Mouse (Mus musculus) heart, embryonic 15.5 days (tissue): Measurements from ENCODE around the gene Ccser1. TPM values are rescaled to one million over a fixed set of nuclear protein-coding genes. Genes with fewer than 3 reads are reported as not detected.

Experiments used
- ATAC-seq: fragments of 200-750 bp; cut with Nextera tagmentation; replicated peaks from 2 replicates; pipeline ENCODE4 v1.8.0; 2017; ENCODE audit warnings: low read depth, moderate TSS enrichment; ENCODE audit not compliant: insufficient number of reproducible peaks, insufficient read depth, low FRiP score
- H3K27ac ChIP-seq: fragments of 300-500 bp; sonication (generic); 2 replicates; pipeline ENCODE4 v1.5.1; 2015; ENCODE audit warnings: mild to moderate bottlenecking, inconsistent platforms
- H3K27me3 ChIP-seq: fragments of 300-500 bp; sonication (generic); 2 replicates; pipeline ENCODE4 v1.6.1; 2015; ENCODE audit warnings: inconsistent platforms
- H3K36me3 ChIP-seq: fragments of 300-500 bp; sonication (generic); 2 replicates; pipeline ENCODE4 v1.6.1; 2015; ENCODE audit warnings: mild to moderate bottlenecking, inconsistent platforms
- H3K4me1 ChIP-seq: fragments of 300-500 bp; sonication (generic); replicated peaks from 2 replicates; pipeline ENCODE4 v1.6.1; 2015; ENCODE audit warnings: inconsistent platforms
- H3K4me2 ChIP-seq: fragments of 300-500 bp; sonication (generic); 2 replicates; pipeline ENCODE4 v1.6.1; 2015; ENCODE audit warnings: inconsistent platforms, mild to moderate bottlenecking, moderate library complexity
- H3K4me3 ChIP-seq: fragments of 300-500 bp; sonication (generic); 2 replicates; pipeline ENCODE4 v1.5.1; 2015; ENCODE audit warnings: mild to moderate bottlenecking, inconsistent platforms
- H3K9ac ChIP-seq: fragments of 300-500 bp; sonication (generic); 2 replicates; pipeline ENCODE4 v1.6.1; 2015; ENCODE audit warnings: mild to moderate bottlenecking, inconsistent platforms
- H3K9me3 ChIP-seq: fragments of 300-500 bp; sonication (generic); replicated peaks from 2 replicates; pipeline ENCODE4 v1.6.1; 2016; ENCODE audit warnings: inconsistent platforms
- WGBS: fragments of 180-500 bp; shearing (Covaris S2); methylation state at CpG from one replicate; pipeline ENCODE4 v1.1.7; 2015; ENCODE audit warnings: mixed read lengths; 5-methylcytosine and 5-hydroxymethylcytosine counted together
- polyA plus RNA-seq: library from polyadenylated mRNA; unstranded; fragments of >200 nt; fragmentation: Nextera tagmentation; extraction: Ambion mirVana; gene quantifications from 2 replicates; pipeline ENCODE4 v1.2.1, GENCODE M21; 2015

Gene Ccser1
- polyA plus RNA-seq, 1 experiment from 2014 or later = 2.2 TPM

DNA sequence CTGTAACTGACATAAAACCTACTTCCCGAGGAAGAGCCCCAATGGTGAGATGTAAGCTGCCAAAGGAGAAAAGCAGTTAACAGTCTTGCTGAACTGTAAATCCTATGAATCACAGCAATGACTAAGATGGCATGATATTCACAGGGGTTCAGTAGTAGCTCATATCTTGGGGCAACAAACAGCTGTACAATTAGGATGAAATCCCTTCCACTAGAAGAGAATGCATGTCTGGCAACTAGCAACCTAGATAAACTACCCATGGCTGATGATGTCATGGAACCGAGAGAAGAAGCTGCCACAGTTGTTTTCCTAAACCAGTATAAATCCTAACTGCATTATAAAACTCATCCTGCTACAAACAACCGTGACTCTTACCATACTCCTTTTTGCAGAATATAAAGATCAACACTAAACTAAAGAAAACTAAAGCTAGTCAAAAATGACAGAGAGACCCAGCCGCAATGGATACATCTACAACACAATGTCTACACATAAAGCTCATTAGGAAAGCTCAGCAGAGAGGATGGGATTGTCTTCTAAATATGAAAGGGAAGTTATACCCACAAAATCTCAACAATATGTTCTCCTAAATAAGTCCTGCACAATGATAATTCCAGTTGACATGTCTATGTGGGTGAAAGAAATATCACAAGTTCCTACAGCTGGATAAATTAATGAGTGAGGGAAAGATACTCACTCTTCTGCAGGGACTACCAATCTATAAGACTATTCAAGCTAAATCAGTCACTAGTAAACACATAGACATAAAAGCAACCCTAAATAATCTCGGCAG, 550.2 kb downstream of the Ccser1 start:
- no peak overlapping the region for H3K9ac ChIP-seq
- no peaks in the 10 kb centered on the region for H3K27me3 ChIP-seq
- no peak overlapping the region for H3K27ac ChIP-seq
- no peak for ATAC-seq
- WGBS = 67% methylated on average over 5 of the region's 5 CpGs
- no peak overlapping the region for H3K4me2 ChIP-seq
- H3K36me3 ChIP-seq = no peaks in the 10 kb centered on the region
- no peaks in the 10 kb centered on the region for H3K9me3 ChIP-seq
- H3K4me1 ChIP-seq = no peaks in the 10 kb centered on the region
- no peak overlapping the region for H3K4me3 ChIP-seq

DNA sequence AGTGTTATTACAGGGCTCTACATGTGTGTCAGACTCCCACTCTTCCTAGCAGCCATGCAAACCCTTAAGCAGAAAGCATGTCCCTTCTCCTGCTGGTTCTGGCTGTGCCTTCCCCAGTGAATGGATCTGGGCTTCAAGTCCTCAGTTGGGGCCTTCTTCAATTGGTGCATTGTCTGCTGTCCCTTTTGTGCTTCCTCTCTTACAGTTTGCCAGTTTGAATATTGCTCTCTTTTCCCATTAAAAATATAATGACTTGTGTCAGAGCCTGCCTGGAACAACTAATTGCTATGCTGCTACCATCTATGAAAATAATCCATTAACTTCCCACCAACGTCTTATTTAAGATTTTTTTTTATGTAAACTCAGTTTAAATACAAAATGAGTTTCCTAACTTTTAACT, 566.2 kb downstream of the Ccser1 start:
- H3K4me3 ChIP-seq = no peak overlapping the region
- H3K27me3 ChIP-seq = no peaks in the 10 kb centered on the region
- no peaks in the 10 kb centered on the region for H3K9me3 ChIP-seq
- no peak overlapping the region for H3K4me2 ChIP-seq
- ATAC-seq = no peak
- H3K4me1 ChIP-seq = no peaks in the 10 kb centered on the region
- 62% methylated on average over 1 of the region's 1 CpGs for WGBS
- no peak overlapping the region for H3K9ac ChIP-seq
- H3K27ac ChIP-seq = no peak overlapping the region
- no peaks in the 10 kb centered on the region for H3K36me3 ChIP-seq

DNA sequence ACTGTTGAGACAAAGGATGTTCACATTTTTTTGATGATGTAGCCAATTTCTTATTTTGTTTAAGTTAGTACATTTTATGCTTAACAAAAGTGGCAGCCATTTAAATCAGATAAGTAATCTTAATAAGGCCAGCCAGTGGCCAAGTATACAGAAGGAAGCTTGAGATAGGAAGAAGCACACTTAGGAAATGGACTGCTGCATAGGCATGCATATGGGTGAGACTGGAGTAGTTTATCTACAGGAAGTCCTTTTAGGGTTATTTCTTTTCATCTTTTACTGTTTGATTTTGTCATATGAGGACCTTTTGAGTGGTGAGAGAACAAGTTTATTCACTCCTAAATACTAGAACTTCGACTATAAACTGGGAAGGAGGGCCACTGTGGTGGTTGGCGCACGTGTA, 582.0 kb downstream of the Ccser1 start:
- Histone ChIP-seq H3K4me2 (no peak overlapping the region), H3K4me1 (no peaks in the 10 kb centered on the region), H3K9ac (no peak overlapping the region), H3K27ac (no peak overlapping the region), H3K27me3 (no peaks in the 10 kb centered on the region), H3K36me3 (no peaks in the 10 kb centered on the region), H3K4me3 (no peak overlapping the region), H3K9me3 (no peaks in the 10 kb centered on the region)
- no peak for ATAC-seq
- WGBS = 83% methylated on average over 3 of the region's 3 CpGs

DNA sequence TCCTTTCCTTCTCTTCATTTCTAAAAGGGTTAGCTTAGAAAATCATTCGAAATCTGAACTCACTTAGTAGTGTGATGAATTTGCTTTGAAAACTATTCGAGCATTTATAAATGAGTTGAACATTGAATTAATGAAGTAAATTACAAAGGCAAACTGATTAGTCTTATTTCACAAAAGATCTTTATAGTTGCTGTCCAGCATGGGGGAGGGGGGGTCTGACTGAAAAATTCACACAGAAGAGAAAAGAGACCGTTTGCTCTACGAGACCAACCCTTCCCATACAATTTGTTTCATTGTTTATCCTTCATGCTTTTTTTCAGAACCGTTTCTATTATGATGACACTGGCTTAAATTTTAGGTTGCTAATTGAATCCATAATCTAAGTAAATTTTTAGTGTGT, 583.3 kb downstream of the Ccser1 start:
- no peak for ATAC-seq
- no peak overlapping the region for H3K4me3 ChIP-seq
- no peak overlapping the region for H3K9ac ChIP-seq
- H3K36me3 ChIP-seq = no peaks in the 10 kb centered on the region
- H3K27me3 ChIP-seq = no peaks in the 10 kb centered on the region
- no peak overlapping the region for H3K4me2 ChIP-seq
- no peaks in the 10 kb centered on the region for H3K9me3 ChIP-seq
- H3K27ac ChIP-seq = no peak overlapping the region
- no peaks in the 10 kb centered on the region for H3K4me1 ChIP-seq
- 84% methylated on average over 5 of the region's 5 CpGs for WGBS

DNA sequence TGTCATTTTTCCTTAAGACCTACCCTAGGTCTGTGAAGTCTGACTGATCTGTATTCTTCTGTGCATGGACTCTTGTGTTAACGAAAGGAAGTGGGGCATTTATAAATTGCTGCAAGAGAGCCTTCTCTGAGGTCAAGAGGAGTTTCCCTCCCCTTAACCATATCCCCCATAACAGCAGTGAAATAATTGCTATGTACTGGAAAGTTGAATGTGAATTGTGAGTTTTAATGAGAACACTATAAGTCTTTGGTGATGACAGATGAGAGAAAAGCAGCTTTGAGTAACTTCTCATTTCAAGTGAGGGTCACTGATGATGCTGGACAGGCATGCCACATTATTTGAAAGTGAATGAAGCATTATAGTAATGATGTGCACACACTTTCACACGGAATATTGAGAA, 585.7 kb downstream of the Ccser1 start:
- Histone ChIP-seq H3K9ac (no peak overlapping the region), H3K9me3 (no peaks in the 10 kb centered on the region), H3K27ac (no peak overlapping the region), H3K4me2 (no peak overlapping the region), H3K4me3 (no peak overlapping the region), H3K27me3 (no peaks in the 10 kb centered on the region), H3K36me3 (no peaks in the 10 kb centered on the region), H3K4me1 (no peaks in the 10 kb centered on the region)
- no peak for ATAC-seq
- WGBS = 63% methylated on average over 2 of the region's 2 CpGs

DNA sequence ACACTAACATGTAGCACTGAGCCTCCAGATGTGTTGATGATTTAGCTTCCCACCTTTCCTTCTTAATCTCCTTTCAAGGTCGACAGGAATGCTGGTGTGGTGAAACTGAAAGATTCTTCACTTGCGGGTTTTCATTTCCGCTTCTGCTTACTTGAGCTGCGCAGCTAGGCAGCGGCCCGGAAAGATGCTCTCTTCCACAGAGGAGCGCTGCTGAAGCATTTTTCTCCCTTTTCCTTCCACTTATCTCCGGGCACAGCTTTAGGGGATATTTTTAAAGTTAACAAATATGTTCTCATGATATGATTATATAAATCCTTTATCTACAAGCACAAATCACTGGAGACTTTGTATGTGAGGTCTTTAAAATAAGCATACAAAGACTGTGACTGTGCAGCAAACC, 587.0 kb downstream of the Ccser1 start:
- no peaks in the 10 kb centered on the region for H3K27me3 ChIP-seq
- 68% methylated on average over 8 of the region's 8 CpGs for WGBS
- ATAC-seq = no peak

DNA sequence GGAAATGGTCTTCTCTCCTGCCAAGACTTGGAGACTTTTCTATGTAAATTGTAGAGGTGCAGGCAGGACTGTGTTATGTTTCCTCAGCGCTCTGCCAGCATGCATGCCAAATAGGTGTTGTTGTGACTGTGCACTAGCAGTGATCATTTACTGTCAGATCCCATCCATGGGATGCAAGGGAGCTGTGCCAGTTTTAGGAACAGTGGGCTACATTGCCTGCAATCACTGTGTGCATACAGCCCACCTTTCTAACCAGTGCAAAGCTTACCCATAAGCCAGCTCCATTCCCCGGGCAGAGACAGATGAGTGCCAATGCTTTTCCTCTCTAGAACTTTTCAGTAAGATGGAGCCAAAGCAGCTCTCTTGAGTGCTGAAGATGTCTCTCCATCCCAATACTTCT, 606.6 kb downstream of the Ccser1 start:
- WGBS = 84% methylated on average over 2 of the region's 2 CpGs
- ATAC-seq = no peak
- Histone ChIP-seq H3K4me3 (no peak overlapping the region), H3K36me3 (no peaks in the 10 kb centered on the region), H3K4me2 (no peak overlapping the region), H3K9me3 (no peaks in the 10 kb centered on the region), H3K4me1 (no peaks in the 10 kb centered on the region), H3K27me3 (no peaks in the 10 kb centered on the region), H3K9ac (no peak overlapping the region), H3K27ac (no peak overlapping the region)

More for the DNA sequence above, 587.0 kb downstream of the Ccser1 start:
- no peaks in the 10 kb centered on the region for H3K36me3 ChIP-seq
- H3K9ac ChIP-seq = no peak overlapping the region
- H3K4me1 ChIP-seq = no peaks in the 10 kb centered on the region
- no peaks in the 10 kb centered on the region for H3K9me3 ChIP-seq
- H3K4me3 ChIP-seq = no peak overlapping the region
- H3K4me2 ChIP-seq = no peak overlapping the region
- no peak overlapping the region for H3K27ac ChIP-seq

DNA sequence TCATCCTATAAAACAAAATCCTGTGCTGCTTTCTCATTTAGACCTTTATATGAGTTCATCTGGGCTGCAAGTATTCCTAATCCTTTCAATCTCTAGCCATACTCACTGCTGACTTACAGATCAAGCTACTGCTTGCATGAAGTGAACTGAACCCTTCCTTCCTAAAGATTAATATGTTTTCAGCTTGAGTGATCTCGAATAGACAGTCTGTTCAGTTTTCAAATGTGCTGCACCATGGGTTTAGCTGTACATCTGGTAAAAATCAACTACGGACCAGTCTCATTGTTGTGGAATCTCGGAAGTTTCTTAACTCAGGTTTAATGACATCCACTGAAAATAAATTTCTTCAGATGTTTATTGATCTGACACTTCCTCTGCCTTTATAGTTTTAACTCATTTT, 620.8 kb downstream of the Ccser1 start:
- H3K27me3 ChIP-seq = no peaks in the 10 kb centered on the region
- no peak overlapping the region for H3K27ac ChIP-seq
- H3K9me3 ChIP-seq = no peaks in the 10 kb centered on the region
- no peaks in the 10 kb centered on the region for H3K4me1 ChIP-seq
- no peak overlapping the region for H3K4me3 ChIP-seq
- no peak for ATAC-seq
- no peaks in the 10 kb centered on the region for H3K36me3 ChIP-seq
- 72% methylated on average over 3 of the region's 3 CpGs for WGBS
- H3K4me2 ChIP-seq = no peak overlapping the region
- H3K9ac ChIP-seq = no peak overlapping the region

DNA sequence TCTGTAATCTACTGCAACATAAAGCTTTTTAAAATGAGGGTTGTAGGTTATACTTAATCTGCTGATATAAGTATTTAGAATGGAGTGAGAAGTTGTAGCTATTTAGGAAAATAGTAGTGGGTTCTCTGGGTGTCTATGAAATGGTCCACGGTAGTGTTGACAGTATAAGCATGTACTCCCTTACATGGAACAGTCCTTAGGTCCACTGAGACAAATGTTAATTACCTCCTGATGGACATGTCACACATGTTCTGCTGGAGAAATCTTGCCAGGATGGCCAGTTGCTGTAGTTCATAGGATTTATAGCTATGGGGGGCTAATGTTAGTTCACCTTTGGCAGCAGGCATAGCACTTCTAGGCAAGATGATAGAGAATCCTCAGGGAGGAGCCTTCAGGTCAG, 625.4 kb downstream of the Ccser1 start:
- H3K4me1 ChIP-seq = no peaks in the 10 kb centered on the region
- H3K4me3 ChIP-seq = no peak overlapping the region
- 81% methylated on average over 1 of the region's 1 CpGs for WGBS
- no peak overlapping the region for H3K27ac ChIP-seq
- no peak overlapping the region for H3K9ac ChIP-seq
- no peak overlapping the region for H3K4me2 ChIP-seq
- H3K27me3 ChIP-seq = no peaks in the 10 kb centered on the region
- no peaks in the 10 kb centered on the region for H3K36me3 ChIP-seq
- no peak for ATAC-seq
- H3K9me3 ChIP-seq = no peaks in the 10 kb centered on the region

DNA sequence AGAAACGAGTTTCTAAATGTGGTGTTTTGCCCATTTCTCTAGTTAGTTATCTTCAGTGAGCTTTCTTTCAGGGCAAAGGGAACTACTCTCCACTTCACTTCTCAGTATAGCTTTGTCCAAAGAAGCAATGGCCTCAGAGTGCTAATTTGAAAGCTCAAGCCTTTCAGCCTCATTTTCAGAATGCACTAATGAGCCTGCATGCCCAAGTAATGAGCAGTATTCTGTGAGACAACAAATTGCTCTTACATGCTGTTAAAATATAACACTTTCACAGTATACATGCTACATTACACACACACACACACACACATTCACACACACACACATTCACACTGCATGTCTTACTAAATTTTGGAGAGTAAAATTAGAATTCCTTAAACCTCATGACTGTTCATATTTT, 637.6 kb downstream of the Ccser1 start:
- H3K9ac ChIP-seq = no peak overlapping the region

DNA sequence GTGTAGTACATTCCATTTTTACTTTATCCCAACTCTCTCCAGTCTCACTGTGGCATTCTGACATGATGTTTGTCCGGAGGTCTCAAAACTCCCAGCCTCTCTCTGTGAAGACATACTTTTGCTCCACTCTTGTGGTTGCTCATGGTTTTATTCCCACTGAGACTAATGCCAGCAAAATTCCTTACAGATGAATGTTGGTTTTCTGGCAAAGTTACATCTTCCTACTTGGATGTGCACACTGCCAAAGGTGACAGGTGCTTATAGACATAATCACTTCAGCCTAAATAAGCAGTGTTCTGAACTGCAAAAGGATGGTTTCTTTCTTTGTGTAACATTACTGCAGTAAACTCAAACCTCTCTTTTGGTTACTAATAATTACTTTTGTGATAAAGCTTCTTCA, 696.2 kb downstream of the Ccser1 start:
- 75% methylated on average over 1 of the region's 1 CpGs for WGBS
- Histone ChIP-seq H3K36me3 (no peaks in the 10 kb centered on the region), H3K27ac (no peak overlapping the region), H3K9ac (no peak overlapping the region), H3K4me1 (no peaks in the 10 kb centered on the region), H3K9me3 (no peaks in the 10 kb centered on the region), H3K4me3 (no peak overlapping the region), H3K27me3 (no peaks in the 10 kb centered on the region), H3K4me2 (no peak overlapping the region)
- ATAC-seq = no peak

More for the DNA sequence above, 637.6 kb downstream of the Ccser1 start:
- no peak for ATAC-seq
- Histone ChIP-seq H3K9me3 (no peaks in the 10 kb centered on the region), H3K27ac (no peak overlapping the region), H3K27me3 (no peaks in the 10 kb centered on the region), H3K4me1 (no peaks in the 10 kb centered on the region), H3K4me3 (no peak overlapping the region), H3K36me3 (no peaks in the 10 kb centered on the region), H3K4me2 (no peak overlapping the region)
- WGBS = 63% methylated on average over 1 of the region's 1 CpGs

DNA sequence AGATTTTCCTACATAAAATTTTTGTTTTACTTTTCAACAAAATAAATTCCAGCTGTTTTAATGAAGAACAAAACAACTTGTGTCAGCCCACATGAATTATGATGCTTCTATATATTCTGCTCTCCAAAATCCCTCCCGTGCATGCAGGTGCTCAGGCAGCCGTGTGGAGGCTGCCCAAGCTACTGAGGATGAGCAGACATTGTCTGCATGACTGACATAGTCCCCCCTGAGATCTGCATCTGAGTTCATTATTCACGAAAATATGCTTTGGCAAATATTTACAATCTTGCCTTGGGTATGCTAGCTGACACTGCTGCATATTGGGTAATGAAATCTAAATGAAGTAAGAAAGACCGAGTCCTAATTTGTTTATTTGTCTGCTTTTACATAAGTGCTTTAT, 718.1 kb downstream of the Ccser1 start:
- Histone ChIP-seq H3K4me2 (no peak overlapping the region), H3K27ac (no peak overlapping the region), H3K27me3 (no peaks in the 10 kb centered on the region), H3K4me1 (no peaks in the 10 kb centered on the region), H3K4me3 (no peak overlapping the region), H3K36me3 (no peaks in the 10 kb centered on the region), H3K9me3 (no peaks in the 10 kb centered on the region), H3K9ac (no peak overlapping the region)
- WGBS = 67% methylated on average over 4 of the region's 4 CpGs
- ATAC-seq = no peak
